Mouse (Mus musculus) MEL (cell line): ENCODE measurements at regions not wholly inside any gene's neighbourhood (a gene's known extent, or its start where the extent isn't known, plus 50 kb on each side); places are given as distances from the start of the nearest gene placed in this dataset.

Source experiments
- DNase-seq: peaks from one replicate; pipeline ENCODE4 v3.0.0; 2011; ENCODE audit warnings: low read depth, low spot score
- H3K27ac ChIP-seq: 2 replicates; pipeline ENCODE4 v1.5.1; 2012; ENCODE audit warnings: low read depth, mild to moderate bottlenecking, control low read depth, low read length, moderate library complexity; ENCODE audit not compliant: control insufficient read depth
- H3K27me3 ChIP-seq, 2 experiments: fragments of 150-350 bp in 1 of 2; sonication (generic) in 1 of 2; 2 replicates each; pipeline ENCODE4 v1.6.1; 2012; ENCODE audit warnings: low read length in 2 of 2, mild to moderate bottlenecking in 2 of 2, improper control_type of control experiment in 1 of 2, moderate library complexity in 1 of 2; ENCODE audit not compliant: insufficient read depth in 2 of 2, control insufficient read depth in 1 of 2
- H3K36me3 ChIP-seq, 2 experiments: 2 replicates each; pipeline ENCODE4 v1.6.1; 2012 to 2014; ENCODE audit warnings: low read length in 2 of 2, improper control_type of control experiment in 1 of 2, inconsistent platforms in 1 of 2, mild to moderate bottlenecking in 1 of 2; ENCODE audit not compliant: insufficient read depth in 2 of 2, control insufficient read depth in 1 of 2
- H3K4me1 ChIP-seq, 2 experiments: fragments of 150-350 bp in 1 of 2; sonication (generic) in 1 of 2; 2 replicates each; pipeline ENCODE4 v1.6.1; 2012; ENCODE audit warnings: low read length in 2 of 2, improper control_type of control experiment in 1 of 2, mild to moderate bottlenecking in 1 of 2; ENCODE audit not compliant: insufficient read depth in 2 of 2, control insufficient read depth in 1 of 2
- H3K4me3 ChIP-seq, 2 experiments: fragments of 150-350 bp in 1 of 2; sonication (generic) in 1 of 2; 2 replicates each; pipeline ENCODE4 v1.5.1; 2012; ENCODE audit warnings: low read depth in 2 of 2, low read length in 2 of 2, mild to moderate bottlenecking in 2 of 2, moderate library complexity in 2 of 2, control low read depth in 1 of 2, improper control_type of control experiment in 1 of 2; ENCODE audit not compliant: control insufficient read depth in 1 of 2, insufficient read depth in 1 of 2
- H3K79me2 ChIP-seq: 2 replicates; pipeline ENCODE4 v1.6.1; 2012; ENCODE audit warnings: mild to moderate bottlenecking, low read length, moderate library complexity; ENCODE audit not compliant: control insufficient read depth, poor library complexity, insufficient read depth
- H3K9ac ChIP-seq: 2 replicates; pipeline ENCODE4 v1.6.1; 2012; ENCODE audit warnings: low read depth, mild to moderate bottlenecking, control low read depth, low read length, moderate library complexity; ENCODE audit not compliant: control insufficient read depth, poor library complexity, severe bottlenecking
- H3K9me3 ChIP-seq: fragments of 150-350 bp; sonication (generic); replicated peaks from 2 replicates; pipeline ENCODE4 v1.6.1; 2012; ENCODE audit warnings: mild to moderate bottlenecking, low read length, improper control_type of control experiment, moderate library complexity; ENCODE audit not compliant: insufficient read depth
- BHLHE40 ChIP-seq: IDR thresholded peaks from 2 replicates; pipeline ENCODE4 v1.6.1; 2012; ENCODE audit warnings: low read depth, mild to moderate bottlenecking, inconsistent platforms, low read length, improper control_type of control experiment, borderline replicate concordance
- CHD1 ChIP-seq: IDR thresholded peaks from 2 replicates; pipeline ENCODE4 v1.6.1; 2012; ENCODE audit warnings: low read depth, mild to moderate bottlenecking, inconsistent platforms, low read length, improper control_type of control experiment
- CHD2 ChIP-seq: IDR thresholded peaks from 2 replicates; pipeline ENCODE4 v1.6.1; 2011; ENCODE audit warnings: low read length, improper control_type of control experiment
- CTCF ChIP-seq, 3 experiments: IDR thresholded peaks in 2 of 3; conservative IDR thresholded peaks in 1 of 3; 2 replicates each; pipeline ENCODE4 v1.5.1; 2011 to 2012; ENCODE audit warnings: low read length in 3 of 3, low read depth in 2 of 3, mild to moderate bottlenecking in 2 of 3, improper control_type of control experiment in 1 of 3, inconsistent platforms in 1 of 3, mixed read lengths in 1 of 3, moderate library complexity in 1 of 3; ENCODE audit not compliant: control insufficient read depth in 1 of 3, insufficient read depth in 1 of 3, poor library complexity in 1 of 3, severe bottlenecking in 1 of 3
- ETS1 ChIP-seq: IDR thresholded peaks from 2 replicates; pipeline ENCODE4 v1.6.1; 2012; ENCODE audit warnings: low read depth, mild to moderate bottlenecking, inconsistent platforms, low read length, improper control_type of control experiment, moderate library complexity
- GATA1 ChIP-seq: IDR thresholded peaks from 2 replicates; pipeline ENCODE4 v1.6.1; 2011; ENCODE audit warnings: low read depth, low read length, improper control_type of control experiment
- HCFC1 ChIP-seq: IDR thresholded peaks from 2 replicates; pipeline ENCODE4 v1.6.1; 2012; ENCODE audit warnings: low read depth, mild to moderate bottlenecking, inconsistent platforms, low read length, improper control_type of control experiment, moderate library complexity
- KAT2A ChIP-seq: conservative IDR thresholded peaks from 2 replicates; pipeline ENCODE4 v1.6.1; 2012; ENCODE audit warnings: low read depth, low read length, improper control_type of control experiment, inconsistent platforms
- MAZ ChIP-seq: IDR thresholded peaks from 2 replicates; pipeline ENCODE4 v1.6.1; 2012; ENCODE audit warnings: low read depth, mild to moderate bottlenecking, inconsistent platforms, low read length, improper control_type of control experiment
- MEF2A ChIP-seq: IDR thresholded peaks from 2 replicates; pipeline ENCODE4 v1.6.1; 2014; ENCODE audit warnings: low read depth, mild to moderate bottlenecking, inconsistent platforms, low read length, improper control_type of control experiment; ENCODE audit not compliant: poor library complexity, insufficient replicate concordance, severe bottlenecking; ENCODE audit errors: extremely low read depth
- NRF1 ChIP-seq: IDR thresholded peaks from 2 replicates; pipeline ENCODE4 v1.6.1; 2014; ENCODE audit warnings: low read depth, mild to moderate bottlenecking, inconsistent platforms, low read length, improper control_type of control experiment, moderate library complexity; ENCODE audit not compliant: poor library complexity, insufficient read depth, severe bottlenecking
- POLR2A ChIP-seq, 2 experiments: IDR thresholded peaks; 2 replicates each; pipeline ENCODE4 v1.6.1; 2011 to 2012; ENCODE audit warnings: low read length in 2 of 2, mild to moderate bottlenecking in 2 of 2, control low read depth in 1 of 2, improper control_type of control experiment in 1 of 2, low read depth in 1 of 2, moderate library complexity in 1 of 2; ENCODE audit not compliant: control insufficient read depth in 1 of 2, insufficient read depth in 1 of 2, poor library complexity in 1 of 2
- RCOR1 ChIP-seq: IDR thresholded peaks from 2 replicates; pipeline ENCODE4 v1.6.1; 2012; ENCODE audit warnings: low read depth, mild to moderate bottlenecking, inconsistent platforms, low read length, improper control_type of control experiment
- SIN3A ChIP-seq: IDR thresholded peaks from 2 replicates; pipeline ENCODE4 v1.6.1; 2012; ENCODE audit warnings: low read length, improper control_type of control experiment, inconsistent platforms
- SMC3 ChIP-seq: IDR thresholded peaks from 2 replicates; pipeline ENCODE4 v1.6.1; 2011; ENCODE audit warnings: low read depth, low read length, improper control_type of control experiment
- TAL1 ChIP-seq: IDR thresholded peaks from 2 replicates; pipeline ENCODE4 v1.6.1; 2012; ENCODE audit warnings: mild to moderate bottlenecking, inconsistent platforms, low read length, moderate library complexity, mixed read lengths
- TCF12 ChIP-seq: IDR thresholded peaks from 2 replicates; pipeline ENCODE4 v1.6.1; 2014; ENCODE audit warnings: low read depth, mild to moderate bottlenecking, inconsistent platforms, low read length, improper control_type of control experiment, moderate library complexity
- UBTF ChIP-seq: IDR thresholded peaks from 2 replicates; pipeline ENCODE4 v1.6.1; 2012; ENCODE audit warnings: low read depth, mild to moderate bottlenecking, inconsistent platforms, low read length, improper control_type of control experiment, moderate library complexity, borderline replicate concordance; ENCODE audit not compliant: insufficient read depth
- USF1 ChIP-seq: IDR thresholded peaks from 2 replicates; pipeline ENCODE4 v1.6.1; 2014; ENCODE audit warnings: low read depth, mild to moderate bottlenecking, inconsistent platforms, low read length, improper control_type of control experiment, moderate library complexity
- ZKSCAN1 ChIP-seq: IDR thresholded peaks from 2 replicates; pipeline ENCODE4 v1.6.1; 2012; ENCODE audit warnings: low read depth, mild to moderate bottlenecking, inconsistent platforms, low read length, improper control_type of control experiment, moderate library complexity
- ZMIZ1 ChIP-seq: IDR thresholded peaks from 2 replicates; pipeline ENCODE4 v1.6.1; 2012; ENCODE audit warnings: low read depth, mild to moderate bottlenecking, inconsistent platforms, low read length, improper control_type of control experiment, moderate library complexity
- ZNF384 ChIP-seq: IDR thresholded peaks from 2 replicates; pipeline ENCODE4 v1.6.1; 2012; ENCODE audit warnings: low read depth, mild to moderate bottlenecking, inconsistent platforms, low read length, improper control_type of control experiment

DNA sequence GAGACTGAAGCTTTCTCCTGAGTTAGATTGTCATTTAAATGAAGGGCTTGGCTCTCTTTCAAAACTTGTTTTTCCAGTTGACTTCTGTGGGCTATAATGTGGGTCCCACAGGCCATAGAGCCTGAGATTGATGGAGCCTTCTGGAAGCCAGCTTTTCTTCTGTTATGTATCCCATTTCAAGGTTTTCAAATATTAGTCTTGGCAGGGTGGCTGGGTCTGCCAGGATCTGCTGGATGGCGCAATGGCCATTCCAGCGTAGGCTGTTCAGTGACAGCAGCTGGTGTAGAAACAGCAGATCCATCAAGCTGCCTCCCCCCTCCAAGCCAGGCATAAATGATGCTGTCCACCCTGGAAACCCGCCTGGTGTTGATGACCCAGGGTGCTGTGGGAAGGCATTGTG is 264.4 kb upstream of the Adcy2 start:
- no peaks in the 10 kb centered on the region for H3K9me3 ChIP-seq
- H3K27me3 ChIP-seq: no peaks in the 10 kb centered on the region
- no peak overlapping the region for H3K4me3 ChIP-seq
- no peak overlapping the region for H3K9ac ChIP-seq
- no peak for DNase-seq
- no peaks in the 10 kb centered on the region for H3K4me1 ChIP-seq
- H3K36me3 ChIP-seq: no peaks in the 10 kb centered on the region
- TF ChIP-seq TCF12: no peak
- no peak for TF ChIP-seq ETS1
- TF ChIP-seq TAL1: no peak
- no peak for TF ChIP-seq GATA1
- TF ChIP-seq KAT2A: no peak
- TF ChIP-seq CHD2: no peak
- no peak for TF ChIP-seq MAZ
- no peak for TF ChIP-seq ZKSCAN1
- no peak for TF ChIP-seq NRF1
- TF ChIP-seq SIN3A: no peak
- TF ChIP-seq CHD1: no peak
- no peak for TF ChIP-seq POLR2A (IDR thresholded peaks at IDR 0.05; ENCODE audit: control insufficient read depth in 1 of 2, insufficient read depth in 1 of 2, low read depth in 1 of 2, low read length in 2 of 2, poor library complexity in 1 of 2)
- no peak for TF ChIP-seq ZNF384
- TF ChIP-seq UBTF: no peak
- TF ChIP-seq USF1: no peak
- TF ChIP-seq CTCF (IDR thresholded peaks at IDR 0.05 in 2 of 3, conservative IDR thresholded peaks at IDR 0.05 in 1 of 3; ENCODE audit: control insufficient read depth in 1 of 3, insufficient read depth in 1 of 3, low read depth in 2 of 3, low read length in 3 of 3, poor library complexity in 1 of 3, severe bottlenecking in 1 of 3): no peak
- TF ChIP-seq SMC3: no peak
- no peak overlapping the region for H3K27ac ChIP-seq
- H3K79me2 ChIP-seq: no peaks in the 10 kb centered on the region

DNA sequence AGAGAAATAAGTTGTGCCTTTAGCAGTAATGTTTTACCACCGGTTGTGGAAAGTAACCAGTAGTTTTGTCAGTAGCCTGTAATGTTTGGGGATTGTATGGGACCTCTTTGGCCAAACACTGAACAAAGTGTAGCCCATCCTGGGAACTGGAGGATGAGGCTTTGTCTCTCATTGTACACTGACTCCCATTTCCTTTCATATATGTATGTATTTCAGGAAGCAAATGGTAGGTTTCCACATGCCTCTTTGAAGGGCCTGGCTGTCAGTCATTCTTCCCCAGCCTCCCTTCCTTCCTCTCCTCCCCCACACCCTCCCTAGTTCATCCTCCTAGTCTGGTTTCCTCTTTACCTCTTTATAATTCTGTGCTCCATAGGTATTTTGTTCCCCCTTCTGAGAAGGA is 266.7 kb upstream of the Adcy2 start:
- no peak for TF ChIP-seq TAL1

GRCm38 (mm10) chr13:69272506-69272905 is 261.0 kb upstream of the Nsun2 start:
- H3K27me3 ChIP-seq: no peaks in the 10 kb centered on the region

More for the DNA sequence above, 266.7 kb upstream of the Adcy2 start:
- Histone ChIP-seq H3K36me3 (no peaks in the 10 kb centered on the region), H3K27me3 (no peaks in the 10 kb centered on the region), H3K4me3 (no peak overlapping the region), H3K9ac (no peak overlapping the region), H3K27ac (no peak overlapping the region), H3K79me2 (no peaks in the 10 kb centered on the region), H3K4me1 (no peaks in the 10 kb centered on the region), H3K9me3 (no peaks in the 10 kb centered on the region)
- no peak for DNase-seq

More at GRCm38 (mm10) chr13:69272506-69272905, 261.0 kb upstream of the Nsun2 start:
- Histone ChIP-seq H3K36me3 (no peaks in the 10 kb centered on the region), H3K27ac (no peak overlapping the region), H3K79me2 (no peaks in the 10 kb centered on the region), H3K4me3 (no peak overlapping the region), H3K9me3 (no peaks in the 10 kb centered on the region), H3K9ac (no peak overlapping the region), H3K4me1 (no peaks in the 10 kb centered on the region)
- no peak for DNase-seq
- TF ChIP-seq USF1 (no peak), MAZ (no peak), CHD2 (no peak), BHLHE40 (no peak), RCOR1 (no peak), ETS1 (no peak), HCFC1 (no peak), CTCF (IDR thresholded peaks at IDR 0.05 in 2 of 3, conservative IDR thresholded peaks at IDR 0.05 in 1 of 3; ENCODE audit: control insufficient read depth in 1 of 3, insufficient read depth in 1 of 3, low read depth in 2 of 3, low read length in 3 of 3, poor library complexity in 1 of 3, severe bottlenecking in 1 of 3) (no peak), TCF12 (no peak), ZMIZ1 (no peak), MEF2A (no peak)
